Mouse (Mus musculus): ENCODE results near the gene Itih5.

DNA sequence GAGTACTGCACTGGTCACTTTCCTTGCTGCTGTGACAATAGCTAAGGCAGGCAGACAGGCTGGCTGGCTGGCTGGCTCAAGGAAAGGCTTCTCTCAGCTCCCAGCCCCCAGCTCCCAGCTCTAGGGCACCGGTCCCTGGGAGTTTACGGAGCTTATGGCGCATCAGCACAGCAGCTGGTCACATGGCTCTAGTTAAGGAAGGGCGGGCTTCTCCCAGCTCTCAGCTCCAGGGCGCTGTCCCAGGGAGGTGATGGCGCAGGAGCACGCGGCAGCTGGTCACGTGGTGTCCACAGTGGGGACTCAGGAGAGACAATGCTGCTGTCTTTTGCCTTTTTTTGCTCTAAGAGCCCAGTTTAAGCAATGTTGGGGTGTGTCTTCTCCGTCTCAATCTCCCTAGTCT, 147.4 kb downstream of the Itih5 start:
- TF ChIP-seq CTCF (IDR thresholded peaks at IDR 0.05; ENCODE audit: low read depth): no peak
- TF ChIP-seq EP300 (IDR thresholded peaks at IDR 0.05; ENCODE audit: low read depth): no peak
